Mouse (Mus musculus) heart, postnatal 0 days (tissue): ENCODE results near the gene Cmas.

Experiments
- CTCF ChIP-seq: IDR thresholded peaks from 2 replicates; pipeline ENCODE4 v1.5.1; 2016; ENCODE audit warnings: antibody characterized with exemption, control low read depth, low read depth
- EP300 ChIP-seq: IDR thresholded peaks from 2 replicates; pipeline ENCODE4 v1.6.1; 2016; ENCODE audit warnings: antibody characterized with exemption, low read depth

DNA sequence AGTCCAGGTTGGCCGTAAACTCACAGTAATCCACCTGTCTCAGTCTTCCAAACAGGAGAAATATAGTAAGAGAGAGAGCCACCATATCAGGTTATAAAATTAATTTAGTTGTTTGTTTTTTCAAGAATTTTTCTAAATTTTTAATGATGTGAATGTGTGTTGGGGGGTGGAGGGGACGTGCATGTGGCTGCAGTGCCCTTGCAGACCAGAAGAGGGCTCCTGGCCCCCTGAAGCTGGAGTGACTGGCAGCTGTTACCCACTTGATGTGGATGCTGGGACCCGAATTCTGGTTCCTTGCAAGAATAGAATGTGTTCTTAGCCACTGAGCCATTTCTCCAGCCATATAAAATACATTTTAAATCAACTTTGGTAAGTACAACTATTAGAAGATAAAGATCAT, 49.8 kb upstream of the Cmas start:
- TF ChIP-seq EP300 (no peak), CTCF (no peak)
